Mouse (Mus musculus) left cerebral cortex, postnatal 36 days (tissue): Measurements from ENCODE around the gene Rpl22l1. TPM values are rescaled to one million over a fixed set of nuclear protein-coding genes. Genes with fewer than 3 reads are reported as not detected.
"Not testable (repeated sequence)": the region's sequence is repeated elsewhere in the genome, so short reads cannot be mapped to it uniquely, and the experiment has no call there.

Experiments used
- DNase-seq, 2 experiments: peaks; one replicate each; pipeline ENCODE4 v3.0.0; 2021 to 2022; ENCODE audit warnings: low spot score in 2 of 2, mixed read lengths in 1 of 2
- intact Hi-C: fragments of 180-260 bp; cut with DNase I; formaldehyde crosslinking; loops from one replicate; pipeline ENCODE4 v1.15.1; 2025
- total RNA-seq, 2 experiments: library from RNA; stranded (reverse); gene quantifications; 2 replicates each; pipeline ENCODE4 v1.2.3; 2021

Gene Rpl22l1
- total RNA-seq, 2 experiments from 2014 or later, result 196 to 200 TPM

DNA sequence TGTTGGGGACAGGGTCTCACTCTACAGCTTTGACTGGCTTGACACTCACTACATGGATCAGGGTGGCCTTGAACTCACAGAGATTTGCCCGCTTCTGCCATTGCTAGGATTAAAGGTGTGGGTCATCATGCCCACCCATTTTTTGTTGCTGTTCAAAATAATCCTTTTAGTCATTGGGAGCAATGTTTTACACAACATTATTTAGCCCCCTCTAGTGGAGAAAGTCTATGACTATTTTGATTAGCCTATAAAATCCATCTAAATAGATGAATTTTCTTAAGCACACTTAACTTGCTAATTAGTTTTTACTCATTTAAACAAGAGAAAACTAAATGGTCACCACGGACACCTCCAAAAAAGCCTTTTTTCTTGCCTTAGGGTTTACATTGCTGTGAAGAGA lies 22.4 kb downstream of the Rpl22l1 start:
- no peak for DNase-seq
- intact Hi-C loops, result no loop called here

DNA sequence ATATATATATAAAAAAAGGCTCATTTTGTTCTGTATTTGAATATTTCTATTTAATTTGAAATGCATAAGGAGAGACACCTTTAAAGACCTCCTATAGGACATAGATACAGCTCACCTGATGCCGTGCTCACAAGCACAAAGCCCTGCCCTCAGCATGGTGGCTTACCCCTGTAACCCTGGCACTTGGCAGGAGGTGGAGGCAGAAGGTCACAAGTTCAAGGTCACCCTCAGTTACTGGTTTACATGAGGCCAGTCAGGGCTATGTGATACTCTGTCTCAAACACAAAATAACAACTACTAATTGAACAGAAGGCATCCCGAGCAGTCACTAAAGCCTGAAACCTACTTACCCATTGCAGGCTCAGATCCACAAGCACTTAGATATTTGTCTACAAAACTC lies 24.2 kb downstream of the Rpl22l1 start:
- DNase-seq, result no peak
- intact Hi-C loops, result no loop called here

DNA sequence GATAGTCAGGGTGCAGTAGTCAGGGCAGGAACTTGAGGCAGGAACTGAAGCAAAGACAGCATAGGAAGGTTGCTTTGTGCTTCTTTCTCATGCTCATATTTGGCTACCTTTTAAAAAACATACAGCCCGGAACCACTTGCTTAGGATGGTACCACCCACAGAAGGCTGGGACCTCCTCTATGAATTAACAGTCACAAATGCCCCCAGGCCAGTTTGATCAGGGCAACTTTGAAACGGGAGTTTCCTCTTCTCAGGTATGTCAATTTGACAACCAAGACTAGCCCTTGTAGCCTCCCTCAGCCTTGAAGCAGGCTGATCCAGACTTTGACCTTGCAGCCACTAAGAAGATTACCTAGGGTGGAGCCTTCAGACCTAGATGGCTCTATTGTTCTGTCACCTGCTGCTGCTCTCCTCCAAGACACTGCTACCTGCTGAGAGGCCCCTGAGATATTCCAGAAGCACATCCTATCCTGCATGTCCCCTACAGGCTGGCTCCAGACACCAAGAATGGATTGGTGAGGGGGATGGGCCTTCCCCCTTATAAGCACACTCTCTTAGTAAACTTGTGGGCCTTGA lies 31.6 kb downstream of the Rpl22l1 start:
- DNase-seq, result no peak
- intact Hi-C loops, result no loop called here

DNA sequence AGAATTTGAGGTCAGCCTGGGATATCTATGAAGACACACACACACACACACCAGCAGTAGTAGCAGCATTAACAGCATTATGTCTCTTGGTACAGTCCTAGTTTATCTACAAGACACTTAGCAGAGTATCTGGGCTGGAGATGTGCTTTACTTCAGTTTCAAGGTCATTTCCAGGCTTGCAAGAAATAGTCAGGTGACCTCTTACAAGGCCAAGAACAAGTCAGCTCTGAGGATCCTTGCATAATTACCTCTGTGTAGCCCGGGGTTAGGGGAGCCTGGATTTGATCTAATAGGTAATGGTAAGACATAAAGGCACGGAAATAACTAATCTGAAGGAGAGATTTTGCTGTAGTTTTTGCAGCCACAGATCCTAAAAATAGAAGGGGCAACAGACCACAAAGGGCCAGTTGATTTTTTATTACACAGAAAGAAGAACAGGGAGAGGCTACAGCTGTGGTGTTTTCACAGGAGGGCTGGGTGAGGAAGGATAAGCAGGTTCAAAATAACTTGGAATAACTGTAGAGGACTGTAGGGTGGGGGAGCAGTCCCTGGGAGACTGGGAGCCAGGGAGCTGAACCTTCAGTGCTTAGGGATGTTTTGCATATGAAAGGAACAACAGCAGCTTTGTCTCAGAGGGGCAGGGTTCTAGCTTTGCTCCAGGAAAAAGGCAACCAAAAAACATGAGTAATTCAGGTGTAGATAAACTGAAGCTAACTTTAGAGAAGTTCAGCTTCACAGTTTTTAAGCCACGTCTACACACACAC lies 36.8 kb downstream of the Rpl22l1 start:
- DNase-seq, result no peak
- intact Hi-C loops, result no loop called here

DNA sequence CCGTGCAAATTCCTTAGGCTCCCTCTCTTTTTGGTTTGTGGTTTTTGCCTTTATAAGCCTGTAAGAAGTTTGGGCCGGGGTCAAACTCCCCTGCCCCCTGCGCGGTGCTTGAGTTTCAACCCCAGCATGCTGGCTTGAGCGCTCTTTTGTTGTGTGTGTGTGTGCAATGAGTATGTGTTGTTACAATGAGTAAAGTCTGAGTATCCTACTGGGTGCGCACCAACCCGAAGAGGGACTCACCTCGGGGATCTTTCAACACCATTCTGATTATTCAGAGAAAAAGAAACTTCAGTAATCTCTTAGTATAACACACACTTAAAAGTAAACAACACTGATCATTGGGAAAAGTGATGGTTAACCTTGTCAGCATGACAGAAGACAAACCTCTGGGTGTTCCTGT lies 38.0 kb downstream of the Rpl22l1 start:
- intact Hi-C loops, result no loop called here
- DNase-seq, result no peak

DNA sequence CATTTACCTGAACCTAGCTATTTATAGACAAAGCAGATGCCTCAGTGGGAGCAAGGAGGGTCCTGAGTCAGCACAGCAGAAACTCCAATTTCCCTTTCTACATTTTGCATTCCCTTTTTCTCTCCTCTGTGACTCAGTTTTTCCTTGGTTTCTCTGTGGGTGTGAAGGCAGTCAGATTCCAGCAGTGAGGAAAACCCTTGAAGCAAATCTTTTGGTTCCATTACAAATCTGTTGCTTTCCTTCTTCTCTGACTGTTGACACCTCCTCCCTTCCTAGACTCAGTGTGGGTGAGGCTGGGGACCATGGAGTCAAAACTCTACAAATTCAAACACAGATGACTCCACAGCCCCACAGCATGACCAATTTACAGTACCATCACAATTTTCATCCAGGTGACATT lies 41.9 kb downstream of the Rpl22l1 start:
- intact Hi-C loops, result no loop called here
- DNase-seq, result no peak

DNA sequence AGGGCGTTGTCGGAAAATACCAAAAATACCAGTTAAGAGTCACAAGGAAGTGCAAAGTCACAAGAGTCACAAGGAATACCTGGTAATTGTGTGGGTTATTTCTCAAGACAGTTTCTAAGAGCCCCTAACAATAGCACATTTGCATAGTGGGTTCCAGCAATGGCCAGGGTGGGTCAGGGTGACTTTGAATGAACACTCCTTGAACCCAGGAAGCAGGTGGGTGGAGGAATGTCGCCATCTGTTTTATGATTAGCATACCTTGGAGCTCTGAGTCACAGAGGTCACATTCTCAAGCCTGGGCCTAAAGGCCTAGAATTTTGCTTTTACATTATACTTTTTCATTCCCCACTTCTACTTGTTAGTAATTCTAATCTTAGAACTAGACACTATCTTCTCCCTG lies 46.9 kb downstream of the Rpl22l1 start:
- intact Hi-C loops, DNase-seq: not testable (repeated sequence)

Other genes with a start within 250 kb of the Rpl22l1 start
- not detected for gene Slc2a2, start 107.5 kb upstream of the Rpl22l1 start, total RNA-seq
- gene Eif5a2, start 24.2 kb upstream of the Rpl22l1 start, total RNA-seq, result 10 to 100 TPM; 32.1 to 33.3 TPM
- gene Gm1527, start 87.2 kb downstream of the Rpl22l1 start, total RNA-seq, result not detected